Mouse (Mus musculus) CH12.LX (cell line): ENCODE measurements around the gene Psmc5. TPM values are rescaled to one million over a fixed set of nuclear protein-coding genes. Genes with fewer than 3 reads are reported as not detected.

ENCODE experiments used
- DNase-seq: peaks from one replicate; pipeline ENCODE4 v3.0.0-alpha.2; 2013; ENCODE audit errors: extremely low read depth
- H3K27ac ChIP-seq: 2 replicates; pipeline ENCODE4 v1.5.1; 2012; ENCODE audit warnings: low read depth, mild to moderate bottlenecking, control low read depth, moderate library complexity; ENCODE audit not compliant: insufficient read depth
- H3K27me3 ChIP-seq: replicated peaks from 2 replicates; pipeline ENCODE3; 2012; ENCODE audit warnings: inconsistent platforms
- H3K36me3 ChIP-seq, 2 experiments: replicated peaks in 1 of 2; 2 replicates each; pipeline versions ENCODE3 to v1.6.1; 2012; ENCODE audit warnings: inconsistent platforms in 1 of 2, low read length in 1 of 2, mild to moderate bottlenecking in 1 of 2, mixed read lengths in 1 of 2, moderate library complexity in 1 of 2; ENCODE audit not compliant: control insufficient read depth in 1 of 2, insufficient read depth in 1 of 2
- H3K4me1 ChIP-seq, 2 experiments: 2 replicates each; pipeline ENCODE4 v1.6.1; 2012; ENCODE audit warnings: inconsistent platforms in 1 of 2, moderate library complexity in 1 of 2; ENCODE audit not compliant: insufficient read depth in 2 of 2, control insufficient read depth in 1 of 2
- H3K4me2 ChIP-seq: 2 replicates; pipeline ENCODE4 v1.6.1; 2012; ENCODE audit warnings: low read depth, mild to moderate bottlenecking, control low read depth; ENCODE audit not compliant: poor library complexity, insufficient read depth, severe bottlenecking
- H3K4me3 ChIP-seq, 3 experiments: fragments of 150-350 bp in 1 of 3; sonication (generic) in 1 of 3; replicated peaks in 1 of 3; 2 replicates each; pipeline versions ENCODE3 to v1.5.1; 2011 to 2012; ENCODE audit warnings: low read depth in 2 of 3, low read length in 2 of 3, mild to moderate bottlenecking in 2 of 3, moderate library complexity in 2 of 3, control low read depth in 1 of 3, improper control_type of control experiment in 1 of 3, inconsistent platforms in 1 of 3, mixed read lengths in 1 of 3; ENCODE audit not compliant: poor library complexity in 1 of 3
- H3K79me2 ChIP-seq: replicated peaks from 2 replicates; pipeline ENCODE4 v1.6.1; 2012; ENCODE audit warnings: mild to moderate bottlenecking, moderate library complexity; ENCODE audit not compliant: control insufficient read depth, poor library complexity, insufficient read depth, severe bottlenecking; ENCODE audit errors: extremely low read depth
- H3K9ac ChIP-seq: 2 replicates; pipeline ENCODE4 v1.6.1; 2012; ENCODE audit warnings: low read depth, mild to moderate bottlenecking, control low read depth, moderate library complexity; ENCODE audit not compliant: insufficient read depth
- H3K9me3 ChIP-seq: replicated peaks from 2 replicates; pipeline ENCODE3; 2012; ENCODE audit warnings: low read length, inconsistent platforms, mixed read lengths
- BHLHE40 ChIP-seq: IDR thresholded peaks from 2 replicates; pipeline ENCODE4 v1.6.1; 2011; ENCODE audit warnings: mild to moderate bottlenecking, low read depth, low read length, improper control_type of control experiment
- CHD1 ChIP-seq: IDR thresholded peaks from 2 replicates; pipeline ENCODE4 v1.6.1; 2012; ENCODE audit warnings: low read depth, low read length, improper control_type of control experiment, inconsistent platforms
- ELF1 ChIP-seq: IDR thresholded peaks from 2 replicates; pipeline ENCODE4 v1.6.1; 2014; ENCODE audit warnings: low read depth, mild to moderate bottlenecking, inconsistent platforms, low read length, improper control_type of control experiment
- EP300 ChIP-seq: IDR thresholded peaks from 2 replicates; pipeline ENCODE4 v1.6.1; 2011; ENCODE audit warnings: low read length, improper control_type of control experiment
- HCFC1 ChIP-seq: IDR thresholded peaks from 2 replicates; pipeline ENCODE4 v1.6.1; 2012; ENCODE audit warnings: low read depth, mild to moderate bottlenecking, inconsistent platforms, low read length, improper control_type of control experiment
- IRF4 ChIP-seq: IDR thresholded peaks from 2 replicates; pipeline ENCODE4 v1.6.1; 2014; ENCODE audit warnings: low read depth, mild to moderate bottlenecking, inconsistent platforms, low read length, improper control_type of control experiment
- JUN ChIP-seq: IDR thresholded peaks from 2 replicates; pipeline ENCODE4 v1.6.1; 2011; ENCODE audit warnings: low read depth, mild to moderate bottlenecking, low read length, improper control_type of control experiment, moderate library complexity; ENCODE audit not compliant: insufficient read depth
- JUND ChIP-seq: conservative IDR thresholded peaks from 2 replicates; pipeline ENCODE4 v1.6.1; 2011; ENCODE audit warnings: low read depth, low read length, improper control_type of control experiment
- KAT2A ChIP-seq: IDR thresholded peaks from 2 replicates; pipeline ENCODE4 v1.6.1; 2012; ENCODE audit warnings: low read length, improper control_type of control experiment, inconsistent platforms; ENCODE audit not compliant: insufficient replicate concordance
- MAX ChIP-seq: IDR thresholded peaks from 2 replicates; pipeline ENCODE4 v1.6.1; 2011; ENCODE audit warnings: low read length, improper control_type of control experiment
- MAZ ChIP-seq: IDR thresholded peaks from 2 replicates; pipeline ENCODE4 v1.6.1; 2012; ENCODE audit warnings: low read depth, mild to moderate bottlenecking, inconsistent platforms, low read length, improper control_type of control experiment, moderate library complexity
- MXI1 ChIP-seq: IDR thresholded peaks from 2 replicates; pipeline ENCODE4 v1.6.1; 2011; ENCODE audit warnings: mild to moderate bottlenecking, low read depth, low read length, improper control_type of control experiment
- MYC ChIP-seq: IDR thresholded peaks from 2 replicates; pipeline ENCODE4 v1.6.1; 2011; ENCODE audit warnings: low read depth, mild to moderate bottlenecking, improper control_type of control experiment, low read length
- NELFE ChIP-seq: IDR thresholded peaks from 2 replicates; pipeline ENCODE4 v1.6.1; 2011; ENCODE audit warnings: low read depth, low read length, improper control_type of control experiment
- NRF1 ChIP-seq: IDR thresholded peaks from 2 replicates; pipeline ENCODE4 v1.6.1; 2014; ENCODE audit warnings: low read depth, mild to moderate bottlenecking, inconsistent platforms, low read length, improper control_type of control experiment, moderate library complexity
- PAX5 ChIP-seq: IDR thresholded peaks from 2 replicates; pipeline ENCODE4 v1.6.1; 2012; ENCODE audit warnings: low read length, inconsistent platforms, mixed read lengths
- POLR2A ChIP-seq: IDR thresholded peaks from 2 replicates; pipeline ENCODE4 v1.6.1; 2011; ENCODE audit warnings: low read depth, mild to moderate bottlenecking, improper control_type of control experiment, low read length
- POLR2AphosphoS2 ChIP-seq: IDR thresholded peaks from 2 replicates; pipeline ENCODE4 v1.6.1; 2011; ENCODE audit warnings: low read depth, low read length, improper control_type of control experiment
- RAD21 ChIP-seq: IDR thresholded peaks from 2 replicates; pipeline ENCODE4 v1.6.1; 2011; ENCODE audit warnings: low read depth, mild to moderate bottlenecking, low read length, improper control_type of control experiment, moderate library complexity
- RCOR1 ChIP-seq: conservative IDR thresholded peaks from 2 replicates; pipeline ENCODE4 v1.6.1; 2012; ENCODE audit warnings: low read depth, mild to moderate bottlenecking, inconsistent platforms, low read length, improper control_type of control experiment
- TBP ChIP-seq: conservative IDR thresholded peaks from 2 replicates; pipeline ENCODE4 v1.6.1; 2011; ENCODE audit warnings: low read depth, low read length, improper control_type of control experiment
- TCF12 ChIP-seq: IDR thresholded peaks from 2 replicates; pipeline ENCODE4 v1.6.1; 2014; ENCODE audit warnings: low read depth, mild to moderate bottlenecking, inconsistent platforms, low read length, improper control_type of control experiment
- UBTF ChIP-seq: IDR thresholded peaks from 2 replicates; pipeline ENCODE4 v1.6.1; 2012; ENCODE audit warnings: low read depth, mild to moderate bottlenecking, inconsistent platforms, low read length, improper control_type of control experiment, moderate library complexity
- USF1 ChIP-seq: IDR thresholded peaks from 2 replicates; pipeline ENCODE4 v1.6.1; 2014; ENCODE audit warnings: low read depth, mild to moderate bottlenecking, inconsistent platforms, low read length, improper control_type of control experiment
- ZC3H11A ChIP-seq: IDR thresholded peaks from 2 replicates; pipeline ENCODE4 v1.6.1; 2012; ENCODE audit warnings: low read depth, mild to moderate bottlenecking, inconsistent platforms, low read length, improper control_type of control experiment
- ZMIZ1 ChIP-seq: IDR thresholded peaks from 2 replicates; pipeline ENCODE4 v1.6.1; 2012; ENCODE audit warnings: low read depth, mild to moderate bottlenecking, inconsistent platforms, low read length, improper control_type of control experiment
- ZNF384 ChIP-seq: IDR thresholded peaks from 2 replicates; pipeline ENCODE4 v1.6.1; 2012; ENCODE audit warnings: low read depth, low read length, improper control_type of control experiment, inconsistent platforms
- dilution Hi-C: fragments of 300-500 bp; cut with MboI; formaldehyde crosslinking; loops from 2 replicates; pipeline ENCODE4 v1.14.3; 2020; ENCODE audit warnings: low sequenced_read_pairs; ENCODE audit not compliant: extremely low pct_unique_long_range_greater_than_20kb, extremely low pct_ligation_motif_present
- in situ Hi-C: fragments of 300-500 bp; cut with MboI; formaldehyde crosslinking; loops from 3 replicates; pipeline ENCODE4 v1.14.3; 2019; ENCODE audit warnings: low sequenced_read_pairs, low pct_ligation_motif_present, low pct_unique_long_range_greater_than_20kb, mixed read lengths
- polyA plus RNA-seq: library from polyadenylated mRNA; unstranded; fragments of >175 nt; gene quantifications from 2 replicates; pipeline ENCODE4 v1.2.1, GENCODE M21; 2012; ENCODE audit warnings: low read depth; ENCODE audit not compliant: insufficient read length
- total RNA-seq, 2 experiments: library from RNA; depleted of rRNA; stranded (reverse); fragments of 300-350 nt in 1 of 2; fragments of >200 nt in 1 of 2; gene quantifications; 2 replicates each; pipeline ENCODE4 v1.2.3; 2012 to 2014

Gene Psmc5
- total and polyA plus RNA-seq, 3 experiments: 139 to 344 (median 250) TPM

DNA sequence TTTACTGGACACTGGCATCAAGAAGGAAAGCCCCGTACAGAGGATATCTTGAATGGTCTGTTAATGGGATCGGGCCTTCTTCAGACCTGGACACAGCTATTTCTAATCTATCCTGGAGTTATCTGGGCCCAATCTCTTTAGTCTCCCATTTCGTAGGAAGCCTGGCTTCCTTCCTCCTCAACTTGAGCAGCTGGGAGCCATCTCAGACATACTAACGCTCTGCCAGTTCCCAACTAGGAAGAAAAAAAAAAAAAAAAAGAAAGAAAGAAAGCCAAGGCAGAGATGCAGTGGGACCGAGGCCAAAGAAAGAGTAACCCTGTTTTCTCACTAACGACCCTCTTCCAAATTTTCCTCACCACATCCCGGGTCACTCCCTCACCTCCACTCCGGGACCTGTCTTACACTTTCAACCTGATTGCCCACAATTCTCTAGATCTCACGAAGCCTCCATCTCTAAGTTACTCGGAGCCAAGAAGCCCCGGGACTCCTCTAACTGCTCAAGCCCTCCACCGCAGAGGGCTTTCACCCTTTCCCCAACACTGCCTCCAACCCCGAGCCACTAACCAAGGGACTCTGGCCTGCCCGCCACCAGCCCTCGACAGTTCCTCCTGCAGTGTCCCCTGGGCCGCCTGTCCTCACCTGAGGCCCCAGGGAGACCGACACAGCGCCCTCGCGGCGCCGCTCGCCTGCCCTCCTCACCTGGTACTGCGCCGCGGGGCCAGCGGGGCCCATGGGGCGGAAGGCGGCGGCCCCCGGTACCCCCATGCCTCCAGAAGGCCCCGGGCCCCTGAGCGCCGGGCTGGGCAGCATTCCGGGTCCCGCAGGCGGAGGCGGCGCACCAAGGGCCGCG lies 16.1 kb downstream of the Psmc5 start:
- peaks cover 8 to 22% of the 10 kb centered on the region in 2 experiments for H3K36me3 ChIP-seq
- H3K4me3 ChIP-seq: peak overlapping the region; percentile 73 to 95 (median 82)
- peak overlapping the region; percentile 81 for H3K9ac ChIP-seq
- no peaks in the 10 kb centered on the region for H3K9me3 ChIP-seq
- peak overlapping the region; percentile 95 for H3K4me2 ChIP-seq
- H3K79me2 ChIP-seq: peaks cover 40% of the 10 kb centered on the region
- DNase-seq: peak; percentile 42
- dilution Hi-C loops (no loop called here), in situ Hi-C loops (no loop called here)
- TF ChIP-seq POLR2AphosphoS2 (no peak), MXI1 (no peak; the same call in 1 of the 2 replicates), CHD1 (peak; percentile 78), ZNF384 (peak; percentile 60), POLR2A (no peak), MAZ (no peak), NRF1 (0 out of 2 replicates have a peak, but pooled peaks have one; percentile 7), ELF1 (no peak), BHLHE40 (0 out of 2 replicates have a peak, but pooled peaks have one; percentile 12), UBTF (peak; percentile 95; the same call in 1 of the 2 replicates)
- H3K4me1 ChIP-seq: peaks cover 24 to 62% of the 10 kb centered on the region in 2 experiments
- H3K27me3 ChIP-seq: no peaks in the 10 kb centered on the region
- H3K27ac ChIP-seq: peak overlapping the region; percentile 22; the same call in 1 of the 2 replicates

DNA sequence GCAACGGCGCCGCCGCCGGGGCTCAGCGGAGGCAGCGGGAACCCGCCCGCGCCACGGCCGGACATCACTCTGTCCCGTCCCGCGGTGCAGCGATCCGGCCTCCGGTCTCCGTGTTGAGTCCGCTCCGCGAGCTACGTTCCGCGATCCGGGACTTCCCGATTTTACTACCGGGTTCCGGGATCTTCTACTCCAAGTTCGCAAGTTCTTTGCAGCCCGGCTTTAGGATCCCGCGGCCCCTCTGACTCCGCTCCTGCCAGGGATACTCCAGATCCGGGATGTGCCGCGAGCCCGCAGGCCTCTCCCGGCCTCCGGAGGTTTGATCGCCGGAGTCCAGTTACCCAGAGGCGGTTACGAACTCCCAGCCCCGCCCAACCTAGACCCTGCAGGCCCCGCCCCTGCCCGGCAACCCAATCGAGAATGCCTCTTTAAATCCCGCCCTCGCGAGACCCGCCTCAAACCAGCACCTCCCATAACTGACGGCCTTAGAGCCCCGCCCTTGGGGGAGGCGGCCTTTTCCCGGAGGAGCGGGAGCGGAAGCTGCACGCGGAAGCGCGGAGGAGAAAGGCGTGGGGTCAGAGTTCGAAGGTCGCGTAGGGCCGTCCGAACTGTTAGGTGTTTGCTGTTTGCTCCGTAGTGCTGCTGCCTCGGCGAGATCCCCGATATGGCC lies 16.8 kb downstream of the Psmc5 start, which contains the start of gene Smarcd2:
Smarcd2 (minus strand) TSS at position 329 of the 667 bp plus-strand sequence.
- in situ Hi-C loops (no loop called here), dilution Hi-C loops (no loop called here)
- Histone ChIP-seq H3K9me3 (no peaks in the 10 kb centered on the region), H3K4me2 (peak within 1 kb of the TSS; percentile 95), H3K36me3 (peaks cover 1 to 15% of the 10 kb centered on the region in 2 experiments), H3K4me3 (peak within 1 kb of the TSS; percentile 73 to 95 (median 82)), H3K27me3 (no peaks in the 10 kb centered on the region), H3K9ac (peak within 1 kb of the TSS; percentile 81), H3K79me2 (peaks cover 40% of the 10 kb centered on the region), H3K27ac (peak within 1 kb of the TSS; percentile 22; the same call in 1 of the 2 replicates), H3K4me1 (peaks cover 20 to 54% of the 10 kb centered on the region in 2 experiments)
- DNase-seq: peak; percentile 100
- peak; percentile 87; the same call in 1 of the 2 replicates for TF ChIP-seq RCOR1
- no peak for TF ChIP-seq USF1
- no peak for TF ChIP-seq ZC3H11A
- peak; percentile 70; the same call in 1 of the 2 replicates for TF ChIP-seq KAT2A
- no peak for TF ChIP-seq POLR2AphosphoS2
- TF ChIP-seq MYC: no peak
- 0 out of 2 replicates have a peak, but pooled peaks have one; percentile 23 for TF ChIP-seq ZMIZ1
- TF ChIP-seq TBP: peak; percentile 77
- peak; percentile 74 for TF ChIP-seq HCFC1
- TF ChIP-seq NELFE: no peak; the same call in 1 of the 2 replicates
- no peak for TF ChIP-seq PAX5
- peak; percentile 83 for TF ChIP-seq MAZ
- TF ChIP-seq MAX: peak; percentile 86
- no peak for TF ChIP-seq JUND
- TF ChIP-seq JUN: no peak
- no peak for TF ChIP-seq EP300
- no peak for TF ChIP-seq NRF1
- TF ChIP-seq BHLHE40: peak; percentile 68
- TF ChIP-seq RAD21: no peak
- TF ChIP-seq CHD1: peak; percentile 25; the same call in 1 of the 2 replicates
- TF ChIP-seq ELF1: peak; percentile 91
- TF ChIP-seq POLR2A: peak; percentile 85
- peak; percentile 80 for TF ChIP-seq IRF4
- peak; percentile 79; the same call in 1 of the 2 replicates for TF ChIP-seq TCF12
